Mouse (Mus musculus): ENCODE results near the gene Cpne9. TPM values are rescaled to one million over a fixed set of nuclear protein-coding genes. Genes with fewer than 3 reads are reported as not detected.

The Cpne9 gene
- polyA plus RNA-seq, 1 experiment from 2014 or later, result not detected

GRCm38 (mm10) chr6:113296046-113296445, 13.9 kb downstream of the Cpne9 start:
- no peak for DNase-seq (ENCODE audit: low spot score)
- no peak overlapping the region for H3K27ac ChIP-seq
- H3K36me3 ChIP-seq, result no peaks in the 10 kb centered on the region
- 66% methylated on average over 2 of the region's 2 CpGs for WGBS
- H3K9me3 ChIP-seq, result no peaks in the 10 kb centered on the region
- H3K27me3 ChIP-seq (ENCODE audit: insufficient read depth, poor library complexity, severe bottlenecking), result no peaks in the 10 kb centered on the region
- H3K4me1 ChIP-seq, result peaks cover 4% of the 10 kb centered on the region; the same call in 1 of the 2 replicates
- no peak overlapping the region for H3K4me3 ChIP-seq

GRCm38 (mm10) chr6:113296639-113297038, 14.5 kb downstream of the Cpne9 start:
- H3K4me1 ChIP-seq, result peaks cover 7% of the 10 kb centered on the region; the same call in 1 of the 2 replicates
- H3K4me3 ChIP-seq, result no peak overlapping the region
- H3K9me3 ChIP-seq, result no peaks in the 10 kb centered on the region
- no peaks in the 10 kb centered on the region for H3K36me3 ChIP-seq
- H3K27me3 ChIP-seq (ENCODE audit: insufficient read depth, poor library complexity, severe bottlenecking), result no peaks in the 10 kb centered on the region
- 64% methylated on average over 4 of the region's 4 CpGs for WGBS
- DNase-seq (ENCODE audit: low spot score), result no peak
- H3K27ac ChIP-seq, result no peak overlapping the region

- H3K9me3 ChIP-seq, result no peaks in the 10 kb centered on the region
- no peaks in the 10 kb centered on the region for H3K36me3 ChIP-seq
- no peak for DNase-seq (ENCODE audit: low spot score)
- H3K4me3 ChIP-seq, result no peak overlapping the region
- H3K27ac ChIP-seq, result no peak overlapping the region
- WGBS, result 78% methylated on average over 5 of the region's 5 CpGs
- H3K27me3 ChIP-seq (ENCODE audit: insufficient read depth, poor library complexity, severe bottlenecking), result no peaks in the 10 kb centered on the region
- H3K4me1 ChIP-seq, result peaks cover 15% of the 10 kb centered on the region; the same call in 1 of the 2 replicates
Observed at GRCm38 (mm10) chr6:113301350-113301749, 19.2 kb downstream of the Cpne9 start.

GRCm38 (mm10) chr6:113302258-113302657, 20.2 kb downstream of the Cpne9 start:
- no peak for DNase-seq (ENCODE audit: low spot score)
- H3K27ac ChIP-seq, result no peak overlapping the region

DNA sequence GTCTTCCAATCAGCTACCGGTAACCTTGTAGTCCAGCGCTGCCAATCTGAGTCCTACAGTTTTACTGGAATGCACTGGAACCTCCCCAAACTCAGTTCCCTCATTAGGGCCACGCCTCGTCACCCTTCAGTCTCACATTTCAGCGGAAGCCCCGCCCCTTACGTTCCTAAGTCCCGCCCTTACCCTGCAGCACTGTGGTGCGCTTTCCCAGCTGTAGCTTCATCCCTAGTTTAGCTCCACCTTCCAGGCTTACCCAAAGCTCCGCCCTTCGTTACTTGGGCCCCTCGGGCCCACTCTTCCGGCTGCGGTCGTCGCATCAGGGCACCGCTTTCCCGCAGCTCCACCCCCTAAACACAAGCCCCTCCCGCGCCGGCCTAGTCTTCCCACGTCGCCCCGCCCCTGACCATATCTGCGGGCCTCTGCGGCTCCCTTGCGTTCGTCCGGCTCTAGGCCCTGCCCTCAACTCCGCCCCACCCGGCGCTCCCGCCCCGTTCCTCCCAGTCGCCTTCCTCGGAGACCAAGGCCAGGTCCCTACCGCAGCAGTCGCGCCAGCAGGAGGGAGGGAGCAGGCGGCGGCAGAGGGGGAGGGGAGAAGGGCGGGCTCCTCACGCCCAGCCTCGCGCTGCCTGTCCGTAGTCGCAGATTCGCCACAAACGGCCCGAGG, 24.3 kb downstream of the Cpne9 start:
- Histone ChIP-seq H3K36me3 (peaks cover 16% of the 10 kb centered on the region), H3K27me3 (ENCODE audit: insufficient read depth, poor library complexity, severe bottlenecking) (no peaks in the 10 kb centered on the region), H3K9me3 (no peaks in the 10 kb centered on the region), H3K27ac (peak overlapping the region; percentile 100), H3K4me3 (peak overlapping the region; percentile 80), H3K4me1 (peaks cover 35% of the 10 kb centered on the region)
- DNase-seq (ENCODE audit: low spot score), result peak; percentile 100
- WGBS, result under 1% methylated on average over 45 of the region's 50 CpGs

More at GRCm38 (mm10) chr6:113302258-113302657, 20.2 kb downstream of the Cpne9 start:
- Histone ChIP-seq H3K36me3 (no peaks in the 10 kb centered on the region), H3K4me1 (peaks cover 15% of the 10 kb centered on the region; the same call in 1 of the 2 replicates), H3K9me3 (no peaks in the 10 kb centered on the region), H3K27me3 (ENCODE audit: insufficient read depth, poor library complexity, severe bottlenecking) (no peaks in the 10 kb centered on the region), H3K4me3 (no peak overlapping the region)
- 23% methylated on average over 3 of the region's 3 CpGs for WGBS

DNA sequence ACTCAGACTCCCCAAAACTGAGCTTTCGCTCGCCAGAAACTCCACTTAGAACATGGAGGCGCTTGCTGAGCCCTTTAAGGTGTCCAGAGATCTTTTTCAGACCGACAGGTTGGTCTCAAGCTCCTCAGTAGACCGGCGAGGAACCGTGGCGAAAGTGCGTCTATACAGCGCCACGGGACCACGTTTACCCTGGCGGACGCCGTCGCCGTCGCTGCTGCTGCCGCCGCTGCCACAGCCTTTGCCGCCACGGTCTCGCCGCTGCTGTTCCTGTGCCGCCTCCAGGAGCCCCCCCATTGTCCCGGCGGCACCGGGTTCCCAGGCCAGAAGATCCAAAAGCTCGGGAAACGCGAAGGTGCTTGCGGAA, 24.9 kb downstream of the Cpne9 start, which contains the start of gene Brpf1:
Gene Brpf1, plus strand, starts transcription at position 152 of the 364 bp plus-strand sequence.
- H3K4me1 ChIP-seq, result peaks cover 30% of the 10 kb centered on the region
- no peaks in the 10 kb centered on the region for H3K9me3 ChIP-seq
- no peaks in the 10 kb centered on the region for H3K27me3 ChIP-seq (ENCODE audit: insufficient read depth, poor library complexity, severe bottlenecking)
- WGBS, result under 1% methylated on average over 32 of the region's 32 CpGs
- peak within 1 kb of the TSS; percentile 80 for H3K4me3 ChIP-seq
- peaks cover 20% of the 10 kb centered on the region for H3K36me3 ChIP-seq
- DNase-seq (ENCODE audit: low spot score), result no peak
- peak within 1 kb of the TSS; percentile 100 for H3K27ac ChIP-seq

DNA sequence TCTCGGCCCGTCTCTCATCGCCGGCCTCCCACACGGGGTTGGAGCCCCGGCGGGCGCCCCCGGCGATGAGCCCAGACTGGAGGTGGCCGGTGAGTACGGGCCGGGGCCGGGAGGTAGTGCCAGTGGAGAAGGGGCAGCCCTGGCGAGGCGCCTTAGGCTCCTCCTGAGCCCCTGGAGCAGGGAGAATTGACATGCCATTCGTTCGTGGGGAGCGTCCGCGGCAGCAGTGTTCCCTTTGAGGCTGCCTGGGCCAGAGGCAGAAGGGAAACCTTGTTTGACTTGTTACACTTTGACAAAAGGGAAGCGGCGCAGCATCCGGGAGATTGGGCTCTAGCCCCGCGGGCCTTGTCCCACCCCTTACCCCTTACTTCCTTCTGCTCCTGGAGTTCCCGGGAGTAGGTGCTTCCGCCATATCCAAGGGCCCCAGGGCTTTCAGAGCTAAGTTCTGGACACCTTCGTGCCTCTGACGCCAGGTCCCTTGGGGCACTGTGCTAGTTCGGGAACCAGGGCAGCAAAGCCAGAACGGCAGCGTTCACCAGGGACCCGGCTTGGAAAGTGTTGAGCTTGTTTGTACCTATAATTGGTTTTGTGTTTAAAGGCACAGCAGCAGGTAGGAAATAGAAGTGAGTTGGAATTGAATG, 25.5 kb downstream of the Cpne9 start:
- WGBS, result under 1% methylated on average over 34 of the region's 34 CpGs
- peak overlapping the region; percentile 100 for H3K27ac ChIP-seq
- H3K27me3 ChIP-seq (ENCODE audit: insufficient read depth, poor library complexity, severe bottlenecking), result no peaks in the 10 kb centered on the region
- H3K4me3 ChIP-seq, result peak overlapping the region; percentile 80
- no peaks in the 10 kb centered on the region for H3K9me3 ChIP-seq
- peaks cover 27% of the 10 kb centered on the region for H3K36me3 ChIP-seq
- no peak for DNase-seq (ENCODE audit: low spot score)
- H3K4me1 ChIP-seq, result peaks cover 26% of the 10 kb centered on the region

- Histone ChIP-seq H3K27ac (peak overlapping the region; percentile 100; the same call in 1 of the 2 replicates), H3K9me3 (no peaks in the 10 kb centered on the region), H3K27me3 (ENCODE audit: insufficient read depth, poor library complexity, severe bottlenecking) (no peaks in the 10 kb centered on the region), H3K4me1 (peaks cover 25% of the 10 kb centered on the region), H3K36me3 (peaks cover 32% of the 10 kb centered on the region), H3K4me3 (peak overlapping the region; percentile 80)
- DNase-seq (ENCODE audit: low spot score), result no peak
- WGBS, result 21% methylated on average over 5 of the region's 5 CpGs
Observed at GRCm38 (mm10) chr6:113308141-113308540, 26.0 kb downstream of the Cpne9 start.

- WGBS, result 96% methylated on average over 3 of the region's 3 CpGs
- Histone ChIP-seq H3K27me3 (ENCODE audit: insufficient read depth, poor library complexity, severe bottlenecking) (no peaks in the 10 kb centered on the region), H3K9me3 (no peaks in the 10 kb centered on the region), H3K36me3 (peaks cover 96% of the 10 kb centered on the region), H3K27ac (no peak overlapping the region), H3K4me1 (no peaks in the 10 kb centered on the region), H3K4me3 (no peak overlapping the region)
- DNase-seq (ENCODE audit: low spot score), result no peak
Observed at GRCm38 (mm10) chr6:113315972-113316371, 33.9 kb downstream of the Cpne9 start.

DNA sequence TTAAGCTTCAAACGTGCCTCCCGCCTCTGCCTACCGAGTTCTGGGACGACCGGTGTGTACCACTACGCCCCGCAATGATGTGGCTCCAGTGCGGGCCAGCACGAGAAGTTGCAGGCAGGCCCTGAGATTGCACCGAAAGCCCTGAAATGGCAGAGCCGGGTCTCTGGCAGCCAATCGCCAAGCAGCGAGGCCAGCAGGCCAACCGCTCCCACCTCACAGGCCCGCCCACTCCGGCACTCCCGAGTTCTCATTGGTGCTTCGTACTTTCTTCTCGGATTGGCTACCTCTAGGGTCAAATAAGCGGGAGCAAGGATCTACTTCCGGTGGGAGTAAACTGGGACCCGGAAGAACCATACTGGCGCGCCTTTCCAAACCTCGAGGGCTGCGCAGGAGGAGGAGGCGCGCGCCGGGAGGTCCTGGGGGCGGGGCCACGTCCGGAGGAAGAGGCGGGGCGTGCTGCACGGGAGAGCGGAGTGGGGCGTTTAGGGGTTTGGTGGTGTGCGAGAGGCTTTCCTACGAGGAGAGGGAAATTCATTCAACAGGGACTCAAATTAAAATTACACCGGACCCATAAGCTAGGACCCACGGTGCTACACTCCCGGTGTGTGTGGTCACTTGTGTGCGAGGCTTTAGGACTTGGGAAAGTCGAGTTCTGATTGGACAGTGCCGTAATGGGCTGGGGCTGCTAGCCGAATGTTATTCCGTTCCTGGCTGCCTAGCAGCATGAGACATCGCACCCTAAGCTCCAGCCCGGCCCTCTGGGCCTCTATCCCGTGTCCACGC, 44.6 kb downstream of the Cpne9 start, which contains the start of gene Ogg1:
Gene Ogg1, plus strand, starts transcription at position 440 of the 783 bp plus-strand sequence.
- H3K4me1 ChIP-seq, result peaks cover 12% of the 10 kb centered on the region; the same call in 1 of the 2 replicates
- 0% methylated on average over 52 of the region's 52 CpGs for WGBS
- peaks cover 49% of the 10 kb centered on the region for H3K36me3 ChIP-seq
- peak; percentile 100 for DNase-seq (ENCODE audit: low spot score)
- peak within 1 kb of the TSS; percentile 69 for H3K4me3 ChIP-seq
- no peaks in the 10 kb centered on the region for H3K27me3 ChIP-seq (ENCODE audit: insufficient read depth, poor library complexity, severe bottlenecking)
- no peaks in the 10 kb centered on the region for H3K9me3 ChIP-seq
- peak within 1 kb of the TSS; percentile 91 for H3K27ac ChIP-seq

DNA sequence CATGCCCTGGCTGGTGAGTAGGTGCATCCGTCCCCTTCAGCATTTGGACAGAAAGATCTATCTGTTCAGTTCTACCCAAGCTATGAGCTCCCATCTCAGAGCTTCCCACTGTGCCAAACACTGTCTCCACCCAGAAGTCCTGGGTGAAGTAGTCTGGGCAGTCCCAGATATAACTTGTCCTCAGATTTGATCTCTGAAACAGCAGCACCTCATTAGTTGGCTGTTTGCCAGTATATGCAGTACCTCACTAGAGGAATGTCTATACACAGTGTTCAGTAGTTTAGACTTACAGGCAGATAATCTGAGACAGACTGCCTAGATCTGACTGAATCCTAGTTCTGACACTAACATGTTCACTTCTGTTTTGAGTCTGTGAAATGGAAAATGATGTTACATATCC, 47.3 kb downstream of the Cpne9 start:
- no peaks in the 10 kb centered on the region for H3K27me3 ChIP-seq (ENCODE audit: insufficient read depth, poor library complexity, severe bottlenecking)
- peaks cover 48% of the 10 kb centered on the region for H3K36me3 ChIP-seq
- 79% methylated on average over 1 of the region's 1 CpGs for WGBS
- no peak for DNase-seq (ENCODE audit: low spot score)
- H3K27ac ChIP-seq, result no peak overlapping the region
- H3K4me1 ChIP-seq, result peaks cover 12% of the 10 kb centered on the region; the same call in 1 of the 2 replicates
- no peaks in the 10 kb centered on the region for H3K9me3 ChIP-seq
- no peak overlapping the region for H3K4me3 ChIP-seq

GRCm38 (mm10) chr6:113330547-113330946, 48.4 kb downstream of the Cpne9 start:
- no peak for DNase-seq (ENCODE audit: low spot score)
- no peak overlapping the region for H3K27ac ChIP-seq
- WGBS, result 45% methylated on average over 2 of the region's 2 CpGs
- H3K27me3 ChIP-seq (ENCODE audit: insufficient read depth, poor library complexity, severe bottlenecking), result no peaks in the 10 kb centered on the region
- peaks cover 52% of the 10 kb centered on the region for H3K36me3 ChIP-seq
- H3K9me3 ChIP-seq, result no peaks in the 10 kb centered on the region
- no peak overlapping the region for H3K4me3 ChIP-seq
- H3K4me1 ChIP-seq, result peaks cover 10% of the 10 kb centered on the region; the same call in 1 of the 2 replicates
